27 mouse cellular contexts compared by ENCODE assay signal in the genomic region with DNA sequence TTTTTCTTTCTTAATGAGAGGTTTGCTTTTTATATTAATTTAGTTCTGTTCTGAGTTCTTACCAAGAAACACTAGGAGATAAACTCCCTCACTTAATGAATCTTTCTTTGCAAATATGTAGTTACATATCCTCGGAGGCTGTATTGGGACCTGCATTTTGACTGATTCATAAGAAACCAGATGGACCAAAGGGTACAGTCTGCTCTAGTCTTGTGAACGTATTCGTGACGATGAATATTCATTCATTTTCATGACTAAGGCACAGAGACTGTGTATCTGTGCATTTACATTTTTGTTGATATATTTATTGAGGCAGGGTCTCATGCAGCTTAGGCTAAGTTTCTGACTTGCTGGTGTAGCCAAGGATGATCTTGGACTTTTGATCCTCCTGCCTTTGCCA.
"Had no signal": no experiment of that assay in that cellular context is flagged by ENCODE, and none has a peak within 500 bp of the region (broad histone marks: within the 10 kb centered on the region; RNA-seq: fewer than 3 reads in every experiment).

No protein-coding gene starts in this region.

- H3K9me3 ChIP-seq: heart, embryonic 10.5 days; heart, embryonic 12.5 days; intestine, embryonic 15.5 days; limb, embryonic 10.5 days; liver, embryonic 13.5 days; liver, embryonic 15.5 days had no signal

- H3K27ac ChIP-seq: gastrocnemius, adult 2 months; heart, embryonic 10.5 days; hindbrain, embryonic 10.5 days; hindbrain, embryonic 12.5 days; hindbrain, embryonic 14.5 days; intestine, embryonic 15.5 days; left cerebral cortex, adult 2 months; limb, embryonic 10.5 days; limb, embryonic 12.5 days; liver, embryonic 13.5 days; liver, embryonic 15.5 days had no signal

- DNase-seq: gastrocnemius, adult 2 months; gastrocnemius, postnatal 10 days; gastrocnemius, postnatal 25 days; heart, adult 18-20 months; heart, postnatal 10 days; heart, postnatal 4 days; kidney, adult 18-20 months; kidney, adult 8-10 months; kidney, postnatal 10 days; kidney, postnatal 25 days; kidney, postnatal 4 days; liver; liver, embryonic 13.5 days had no signal

- H3K4me3 ChIP-seq: gastrocnemius, adult 2 months; heart, embryonic 10.5 days; heart, embryonic 12.5 days; hindbrain, embryonic 10.5 days; hindbrain, embryonic 12.5 days; intestine, embryonic 15.5 days; left cerebral cortex, adult 2 months; limb, embryonic 10.5 days; limb, embryonic 12.5 days; liver, embryonic 13.5 days; liver, embryonic 15.5 days had no signal

- H3K27me3 ChIP-seq: heart, embryonic 12.5 days; hindbrain, embryonic 12.5 days; intestine, embryonic 15.5 days; limb, embryonic 12.5 days; liver, embryonic 13.5 days; liver, embryonic 15.5 days had no signal

- H3K4me2 ChIP-seq: heart, embryonic 12.5 days; hindbrain, embryonic 12.5 days; hindbrain, embryonic 14.5 days; intestine, embryonic 15.5 days; limb, embryonic 12.5 days; liver, embryonic 11.5 days; liver, embryonic 13.5 days; liver, embryonic 15.5 days had no signal

- H3K9ac ChIP-seq: heart, embryonic 12.5 days; hindbrain, embryonic 12.5 days; hindbrain, embryonic 14.5 days; intestine, embryonic 15.5 days; limb, embryonic 12.5 days; liver, embryonic 13.5 days; liver, embryonic 15.5 days had no signal

- H3K4me1 ChIP-seq: heart, embryonic 10.5 days; heart, embryonic 12.5 days; hindbrain, embryonic 10.5 days; hindbrain, embryonic 12.5 days; intestine, embryonic 15.5 days; limb, embryonic 12.5 days; liver, embryonic 13.5 days; liver, embryonic 15.5 days had no signal

- ATAC-seq: hindbrain, embryonic 16.5 days; inflammation-experienced regulatory T-cells, adult 6 months; intestine, embryonic 15.5 days; intestine, postnatal 0 days had no signal
